Mouse (Mus musculus) spleen, postnatal 4 days (tissue): ENCODE data around the gene Wdpcp.
A peak's percentile ranks its signal among the peaks of the same experiment; 100 is the strongest.
"Not testable (repeated sequence)": the region's sequence is repeated elsewhere in the genome, so short reads cannot be mapped to it uniquely, and the experiment has no call there.

Experiments used
- DNase-seq, 2 experiments: peaks; one replicate each; pipeline ENCODE4 v3.0.0; 2022; ENCODE audit warnings: low spot score in 2 of 2

Wdpcp gene

DNA sequence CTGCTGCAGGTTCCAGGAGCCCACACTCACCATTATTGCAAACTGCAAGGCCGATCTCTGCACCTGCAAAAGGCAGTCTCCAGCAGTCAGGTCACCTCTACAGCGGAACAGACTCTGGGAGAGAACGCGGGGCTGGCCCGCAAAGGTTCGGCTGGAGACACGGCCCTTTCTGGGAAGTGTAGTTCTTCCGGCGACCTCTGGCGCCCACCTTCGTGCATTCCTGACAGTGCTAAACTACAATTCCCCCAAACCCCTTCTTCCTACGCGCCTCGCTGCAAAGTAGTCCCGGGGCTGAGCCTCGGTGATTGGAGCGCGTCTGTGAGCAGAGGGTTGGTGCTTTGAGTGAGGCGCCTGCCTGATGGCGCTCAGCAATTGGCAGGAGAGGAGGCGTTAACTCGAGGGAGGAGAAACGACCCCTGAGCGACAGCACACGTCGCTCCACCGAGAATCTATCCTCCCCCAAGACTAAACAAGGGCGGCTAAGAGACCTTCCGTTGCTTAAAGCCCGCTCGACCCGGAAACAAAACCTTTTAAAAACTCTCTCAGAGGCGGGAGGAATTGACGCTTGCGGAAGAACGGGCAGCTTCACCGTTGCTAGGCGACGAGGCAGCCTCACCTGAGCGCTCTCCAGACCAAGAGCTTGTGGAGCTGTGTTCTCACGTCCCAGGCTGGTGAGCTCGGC lies at the start of gene Wdpcp, which contains the start of gene Mdh1:
Gene Wdpcp (plus strand): TSS at position 536 of the 682 bp plus-strand sequence.
Gene Mdh1 (minus strand): TSS at position 668 of the 682 bp plus-strand sequence.
- DNase-seq: peak; percentile 84 to 88

DNA sequence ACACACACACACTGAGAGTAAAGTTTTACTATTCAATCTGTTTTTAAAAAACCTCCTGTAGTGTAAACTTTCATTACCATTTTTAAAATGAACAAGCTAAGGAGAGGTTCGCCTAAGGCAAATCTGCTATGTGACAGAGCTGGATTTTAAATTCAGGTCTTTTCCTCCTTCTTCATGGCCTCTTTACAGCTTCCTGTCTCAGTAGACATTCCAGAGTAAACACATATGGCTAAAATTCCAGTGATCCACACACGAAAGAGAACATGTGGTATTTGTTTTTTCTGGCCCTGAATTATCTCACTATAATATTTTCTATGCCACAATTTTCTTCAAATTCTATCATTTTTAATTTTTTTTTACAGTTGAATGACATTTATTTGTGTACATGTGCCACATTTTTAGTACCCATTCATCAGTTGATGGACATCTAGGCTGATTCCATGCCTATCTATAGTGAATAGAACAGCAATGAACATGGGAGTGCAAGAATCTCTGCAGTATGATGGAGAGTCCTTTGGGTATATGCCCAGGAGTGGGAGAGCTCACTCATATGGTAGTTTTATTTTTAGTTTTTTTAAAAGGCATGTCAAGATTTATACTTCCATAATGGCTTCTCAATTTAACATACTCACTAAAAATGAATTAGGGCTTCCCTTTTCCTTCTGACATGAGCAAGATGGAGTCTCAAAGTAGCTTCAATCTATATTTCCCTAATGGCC lies 43.2 kb upstream of the Wdpcp start:
- DNase-seq: no peak

DNA sequence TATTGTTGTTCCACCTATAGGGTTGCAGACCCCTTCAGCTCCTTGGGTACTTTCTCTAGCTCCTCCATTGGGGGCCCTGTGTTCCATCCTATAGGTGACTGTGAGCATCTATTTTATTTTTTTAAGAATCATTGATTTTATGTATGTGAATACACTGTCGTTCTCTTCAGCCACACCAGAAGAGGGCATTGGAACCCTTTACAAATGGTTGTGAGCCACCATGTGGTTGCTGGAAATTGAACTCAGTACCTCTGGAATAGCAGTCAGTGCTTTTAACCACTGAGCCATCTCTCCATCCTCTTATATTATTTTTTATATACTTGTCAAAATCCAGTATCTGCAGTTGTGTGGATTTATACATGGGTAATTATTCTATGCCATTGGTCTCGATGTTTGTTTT lies 41.2 kb upstream of the Wdpcp start:
- DNase-seq: not testable (repeated sequence)

DNA sequence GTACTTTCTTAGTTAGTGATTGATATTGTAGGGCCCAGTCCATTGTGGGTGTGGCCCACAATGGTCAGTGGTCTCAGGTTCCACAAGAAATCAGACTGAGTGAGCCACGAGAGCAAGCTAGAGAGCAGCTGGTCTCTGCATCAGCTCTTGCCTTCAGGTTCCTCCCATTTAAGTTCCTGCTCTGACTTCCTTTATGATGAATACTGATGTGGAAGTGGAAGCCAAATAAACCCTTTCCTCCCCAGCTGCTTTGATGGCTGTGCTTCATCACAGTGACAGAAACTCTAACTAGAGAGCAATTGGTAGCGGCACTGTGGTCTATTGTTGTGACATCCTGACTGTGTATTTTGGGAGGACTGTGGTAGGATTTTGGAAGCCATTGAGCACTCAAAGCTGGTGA lies 32.0 kb upstream of the Wdpcp start:
- no peak for DNase-seq

DNA sequence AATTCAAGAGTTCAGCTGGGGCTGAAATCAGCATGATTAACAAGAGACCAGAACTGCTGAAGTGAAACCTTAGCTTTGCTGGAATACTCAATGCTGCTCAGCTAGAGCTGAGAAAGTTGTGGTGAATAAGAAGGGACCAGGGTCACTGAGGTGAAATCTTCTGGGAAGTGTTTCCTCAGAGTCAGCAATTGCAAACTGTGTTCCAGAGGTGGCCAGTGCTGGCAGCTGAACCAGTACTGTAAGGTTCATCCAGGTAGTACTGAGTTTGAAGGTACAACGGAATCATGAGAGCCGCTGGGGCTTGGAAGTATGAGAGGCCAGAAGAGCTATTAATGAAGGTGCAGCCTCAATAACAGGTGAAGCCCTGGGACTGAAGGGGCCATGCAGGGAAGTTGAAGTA lies 31.4 kb upstream of the Wdpcp start:
- DNase-seq: no peak

DNA sequence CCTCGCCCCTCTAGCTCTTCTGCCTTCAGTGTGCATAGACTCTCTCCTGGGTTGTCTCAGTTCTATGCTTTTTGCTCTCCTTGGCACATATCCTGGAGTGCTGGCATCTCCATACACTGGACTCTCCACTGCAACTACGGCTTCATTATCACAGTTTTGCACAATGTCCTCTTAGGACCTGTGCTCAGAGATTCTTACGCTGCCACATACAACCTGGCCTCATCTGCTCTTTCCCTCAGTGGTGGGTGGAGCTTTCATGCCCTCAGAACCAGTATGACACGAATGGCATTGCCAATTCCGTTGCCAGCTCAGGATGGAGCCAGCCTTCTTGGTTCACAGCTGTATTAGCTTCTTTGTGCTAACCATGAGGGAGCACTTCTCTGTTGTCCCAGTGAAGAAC lies 29.3 kb upstream of the Wdpcp start:
- DNase-seq: no peak

DNA sequence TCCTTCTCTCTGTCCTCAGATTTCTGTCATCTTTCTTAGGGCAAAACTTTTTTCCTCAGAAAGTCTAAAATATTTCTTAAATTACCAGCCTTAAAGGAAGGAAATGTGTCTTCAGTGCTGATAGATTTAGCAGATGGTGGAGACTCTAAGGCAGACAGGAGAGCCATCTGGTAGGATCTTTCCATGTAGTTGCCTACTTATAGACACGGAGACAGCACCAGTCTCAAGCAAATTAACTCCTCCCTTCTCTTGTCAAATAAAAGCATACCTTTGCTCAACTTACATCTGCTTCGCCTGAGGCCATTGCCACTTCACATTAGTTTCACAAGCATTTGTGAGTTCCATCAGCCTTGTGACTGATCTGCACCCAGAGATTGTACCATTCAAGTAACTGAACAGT lies 27.0 kb upstream of the Wdpcp start:
- DNase-seq: no peak

DNA sequence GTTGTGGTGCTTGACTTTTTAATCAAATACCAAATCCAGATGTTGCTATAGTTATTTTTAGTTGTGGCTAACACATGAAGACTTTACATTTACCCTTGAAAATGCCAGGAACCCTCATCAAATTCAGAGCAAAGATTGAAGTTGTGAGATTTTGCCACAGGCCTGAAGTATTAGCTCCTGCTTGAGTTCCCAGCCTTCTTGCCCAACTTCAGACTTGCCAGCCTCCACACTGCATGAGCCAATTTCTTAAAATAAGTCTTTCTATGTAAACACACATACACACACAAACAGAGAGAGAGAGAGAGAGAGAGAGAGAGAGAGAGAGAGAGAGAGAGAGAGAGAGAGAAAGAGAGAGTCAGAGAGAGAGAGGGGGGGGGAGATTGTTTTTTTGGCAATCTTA lies 26.1 kb upstream of the Wdpcp start:
- DNase-seq: no peak

DNA sequence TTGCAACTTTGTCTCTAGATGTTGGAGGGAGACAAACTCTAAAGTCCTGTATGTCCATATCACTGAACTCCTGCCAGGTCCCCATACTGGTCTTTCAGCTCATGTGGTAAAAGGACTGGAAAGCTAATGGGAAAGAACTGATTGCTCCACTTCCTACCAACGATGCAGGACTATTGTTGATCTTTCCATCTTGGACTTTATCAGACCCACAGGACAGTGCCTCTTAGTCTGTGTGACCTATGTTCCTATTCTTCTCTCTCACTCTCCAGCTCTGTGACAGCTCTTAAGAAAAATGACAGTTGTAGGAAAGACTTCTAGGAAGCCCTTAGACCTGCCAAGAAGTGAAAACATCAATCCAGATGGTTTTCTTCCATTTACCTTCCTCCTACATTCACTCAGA lies 25.4 kb upstream of the Wdpcp start:
- no peak for DNase-seq

GRCm38 (mm10) chr11:21547518-21547917 lies 24.5 kb upstream of the Wdpcp start:
- DNase-seq: no peak

GRCm38 (mm10) chr11:21549052-21549451 lies 23.0 kb upstream of the Wdpcp start:
- no peak for DNase-seq

DNA sequence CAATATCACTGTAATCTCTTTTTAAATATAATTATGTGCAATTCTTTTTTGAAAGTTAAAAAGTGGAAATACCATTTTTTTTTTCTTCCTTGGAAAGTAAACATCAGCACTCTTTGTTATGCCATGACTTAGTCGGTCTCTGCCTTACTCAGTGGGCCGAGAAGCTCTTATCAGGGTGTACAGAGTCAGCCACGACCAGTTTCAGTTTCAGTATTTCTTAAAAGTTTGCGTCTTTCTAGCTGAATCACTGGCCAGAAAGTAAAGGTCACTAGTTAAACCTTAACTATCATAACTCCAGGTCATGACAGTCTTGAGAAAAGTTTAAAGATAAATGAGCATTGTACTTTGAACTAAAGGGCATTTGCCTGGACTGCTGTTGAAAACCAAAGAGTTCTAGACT lies 22.3 kb upstream of the Wdpcp start:
- DNase-seq: no peak

DNA sequence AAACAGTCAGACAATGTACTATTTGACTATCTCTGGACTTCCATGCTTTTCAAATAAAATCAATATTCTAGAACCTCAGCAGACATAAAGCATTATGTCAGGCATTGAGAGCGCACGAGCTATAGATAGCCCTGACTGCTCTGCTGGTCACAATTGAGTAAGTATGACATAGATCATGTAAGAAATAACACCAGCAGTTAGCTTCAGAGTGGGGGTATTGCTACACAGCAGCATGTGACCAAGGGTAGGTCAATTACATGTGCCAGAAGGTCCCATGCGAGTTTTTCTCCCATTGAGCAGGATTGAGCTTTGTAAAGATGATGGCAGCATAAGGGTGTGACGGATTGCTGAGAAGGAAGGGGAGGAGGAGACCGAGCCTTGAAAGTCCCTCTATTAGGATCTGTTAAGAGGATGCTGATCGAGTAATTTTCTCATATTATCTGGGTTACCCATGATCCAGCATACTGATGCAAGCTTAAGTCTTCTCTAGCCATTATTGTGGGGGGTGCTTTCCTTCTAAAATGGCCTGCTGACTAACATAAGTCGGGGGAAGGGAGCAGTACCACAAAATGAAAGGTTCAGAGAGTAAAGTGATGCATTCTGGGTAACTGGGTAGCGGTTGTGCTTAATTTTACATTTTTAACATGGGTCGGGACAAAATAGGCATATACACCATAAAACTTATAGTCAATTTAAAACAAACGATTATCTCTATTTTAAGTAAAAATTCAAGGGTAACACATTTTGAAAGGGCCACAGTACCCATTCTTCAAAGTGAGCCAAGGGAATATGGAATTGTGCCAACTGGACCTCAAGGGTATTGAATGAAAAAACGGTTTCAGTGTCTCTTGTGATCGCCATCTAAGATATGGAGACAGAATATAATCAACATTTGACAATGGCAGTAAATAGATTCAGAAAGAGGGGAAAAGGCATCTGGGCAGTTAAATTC lies 21.5 kb upstream of the Wdpcp start:
- DNase-seq: no peak

- no peak for DNase-seq
Measured at GRCm38 (mm10) chr11:21552049-21552448, 20.0 kb upstream of the Wdpcp start.

GRCm38 (mm10) chr11:21559727-21560126 lies 12.3 kb upstream of the Wdpcp start:
- no peak for DNase-seq

- DNase-seq: no peak
Measured at GRCm38 (mm10) chr11:21561347-21561746, 10.7 kb upstream of the Wdpcp start.

DNA sequence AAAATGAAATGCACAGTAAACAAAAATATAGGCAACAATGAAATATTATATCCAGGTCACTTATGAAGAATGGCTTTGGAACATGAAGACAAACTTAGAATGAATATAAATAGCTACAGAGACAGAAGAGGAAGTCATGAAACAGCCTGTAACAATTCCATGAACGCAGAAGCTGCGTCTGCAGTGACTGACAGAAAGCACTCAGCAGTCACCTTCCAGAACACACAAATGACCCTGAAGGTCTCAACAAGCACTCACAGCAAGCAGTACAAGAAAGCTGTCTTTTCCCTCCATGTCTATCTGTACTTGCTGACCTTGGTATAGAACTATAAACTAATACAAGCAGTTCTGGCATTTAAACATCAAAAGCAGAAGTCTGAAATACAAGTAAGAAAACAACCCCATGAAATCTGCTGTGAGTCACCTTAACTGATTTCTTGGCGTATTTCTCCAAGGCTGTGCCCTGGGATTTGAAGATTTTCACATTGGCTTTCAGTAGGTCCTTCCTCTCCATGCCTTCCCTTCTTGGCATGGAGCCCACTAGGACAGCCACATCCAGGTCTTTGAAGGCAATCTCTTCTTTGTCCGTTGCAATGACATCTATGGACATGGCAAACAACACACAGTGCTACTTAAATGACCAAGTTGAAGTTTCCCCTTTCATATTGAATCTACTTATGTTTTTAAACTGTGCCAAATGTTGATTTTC lies 8.3 kb upstream of the Wdpcp start:
- no peak for DNase-seq

- DNase-seq: no peak
Measured at GRCm38 (mm10) chr11:21564681-21565405, 7.2 kb upstream of the Wdpcp start.

- no peak for DNase-seq
Measured at GRCm38 (mm10) chr11:21566934-21567333, 5.1 kb upstream of the Wdpcp start.

DNA sequence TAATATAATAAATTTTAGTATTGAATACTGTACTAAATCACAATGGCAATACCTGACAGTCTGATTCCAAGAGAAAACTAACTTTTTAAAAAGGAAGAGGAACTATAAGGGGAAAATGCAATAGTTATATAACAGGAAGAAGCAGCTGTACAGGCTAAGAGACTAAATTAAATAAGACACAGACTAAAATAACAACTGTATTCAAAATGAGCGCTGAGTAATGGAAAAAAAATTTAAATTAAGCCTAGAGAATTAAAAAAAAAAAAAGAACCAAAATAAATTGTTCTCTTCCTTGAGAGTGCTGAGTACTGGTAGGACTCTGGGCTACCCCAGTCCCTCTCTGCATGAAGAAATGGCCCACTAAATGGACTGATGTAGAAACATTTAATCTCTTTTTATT lies 4.3 kb upstream of the Wdpcp start:
- no peak for DNase-seq

DNA sequence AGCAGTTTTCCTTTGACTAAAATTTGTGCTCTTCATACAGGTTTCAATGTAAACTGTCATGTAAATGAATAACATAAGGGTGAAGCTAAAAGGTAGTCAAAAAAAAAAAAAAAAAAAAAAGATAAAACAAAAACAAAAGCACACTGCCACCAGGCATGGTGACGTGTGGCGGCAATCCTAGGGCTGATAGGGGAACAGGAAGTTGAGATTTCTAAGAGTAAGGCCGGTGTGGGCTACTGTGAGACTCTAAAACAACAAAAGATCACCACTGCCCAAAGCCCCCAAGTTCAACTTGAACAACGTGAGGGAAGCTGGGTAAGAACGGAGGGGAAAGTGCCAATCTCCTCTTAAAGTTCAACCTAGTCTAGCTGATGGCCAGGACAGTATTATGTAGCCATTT lies 3.0 kb upstream of the Wdpcp start:
- no peak for DNase-seq
